Mouse (Mus musculus): ENCODE data around the gene Dennd5b. TPM values are rescaled to one million over a fixed set of nuclear protein-coding genes. Genes with fewer than 3 reads are reported as not detected.

Dennd5b gene
- total RNA-seq, 2 experiments from 2014 or later, result 43.9 to 49.9 TPM

GRCm38 (mm10) chr6:149094555-149094954 lies 6.9 kb downstream of the Dennd5b start:
- no peak for DNase-seq (ENCODE audit: low spot score in 2 of 2)
- TF ChIP-seq CTCF (conservative IDR thresholded peaks at IDR 0.05), result no peak
- H3K4me3 ChIP-seq, result no peak overlapping the region
- no peak overlapping the region for H3K27ac ChIP-seq

DNA sequence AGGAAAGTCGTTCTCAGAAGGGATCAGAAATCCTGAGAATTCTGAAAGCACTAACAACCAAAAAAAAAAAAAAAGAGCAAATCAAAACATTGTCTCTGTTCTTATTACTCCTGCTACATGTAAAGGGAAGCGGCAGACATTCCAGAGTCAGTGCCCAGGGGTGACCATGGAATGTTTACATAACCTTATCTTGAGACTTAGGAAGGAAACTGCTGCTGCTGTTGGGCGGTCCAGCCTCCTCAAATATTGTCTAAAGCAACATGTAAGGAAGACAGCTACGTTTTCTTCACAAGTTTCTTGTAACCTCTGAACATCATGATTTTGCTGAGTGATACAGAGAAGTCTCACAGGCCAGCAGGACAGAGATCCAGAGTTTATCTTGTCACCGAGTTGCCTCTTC lies 8.0 kb downstream of the Dennd5b start:
- TF ChIP-seq CTCF (conservative IDR thresholded peaks at IDR 0.05), result no peak
- Histone ChIP-seq H3K27ac (no peak overlapping the region), H3K4me3 (no peak overlapping the region)
- no peak for DNase-seq (ENCODE audit: low spot score in 2 of 2)

GRCm38 (mm10) chr6:149092406-149092805 lies 9.1 kb downstream of the Dennd5b start:
- H3K27ac ChIP-seq, result no peak overlapping the region
- no peak for DNase-seq (ENCODE audit: low spot score in 2 of 2)
- no peak for TF ChIP-seq CTCF (conservative IDR thresholded peaks at IDR 0.05)
- H3K4me3 ChIP-seq, result no peak overlapping the region

DNA sequence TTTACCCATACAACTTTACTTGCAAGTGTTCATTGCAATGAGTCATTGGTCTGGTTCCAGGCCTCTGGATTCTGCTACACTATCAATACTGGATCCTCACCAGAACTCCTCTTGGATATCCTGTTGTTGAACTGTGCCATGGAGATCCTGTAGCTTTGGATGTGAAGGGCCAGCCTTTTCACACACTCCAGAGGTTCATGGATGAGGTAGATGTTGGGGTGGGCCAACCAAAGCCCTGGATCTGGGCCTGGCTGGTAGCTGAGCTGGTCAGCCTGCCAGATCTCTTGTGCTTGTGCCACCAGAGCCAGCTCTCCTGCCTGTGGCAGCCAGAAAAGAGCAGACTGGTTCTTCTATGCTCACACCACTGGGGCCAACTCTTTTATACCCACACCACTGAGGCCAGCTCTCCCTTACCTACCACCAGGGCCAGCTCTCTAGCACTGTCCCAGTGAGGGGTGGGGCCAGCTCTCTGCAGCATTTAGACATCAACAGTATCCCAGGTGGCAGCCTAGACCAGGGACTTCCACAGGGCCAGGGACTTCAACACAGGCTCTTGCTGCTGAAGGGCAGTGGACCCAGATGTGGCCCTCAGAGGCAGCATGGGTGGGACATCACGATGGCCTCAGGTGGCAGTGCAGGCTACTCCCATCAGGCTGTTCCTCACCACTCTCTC lies 24.2 kb downstream of the Dennd5b start:
- TF ChIP-seq CTCF (conservative IDR thresholded peaks at IDR 0.05), result no peak
- DNase-seq (ENCODE audit: low spot score in 2 of 2), result no peak
- H3K27ac ChIP-seq, result no peak overlapping the region
- H3K4me3 ChIP-seq, result no peak overlapping the region

DNA sequence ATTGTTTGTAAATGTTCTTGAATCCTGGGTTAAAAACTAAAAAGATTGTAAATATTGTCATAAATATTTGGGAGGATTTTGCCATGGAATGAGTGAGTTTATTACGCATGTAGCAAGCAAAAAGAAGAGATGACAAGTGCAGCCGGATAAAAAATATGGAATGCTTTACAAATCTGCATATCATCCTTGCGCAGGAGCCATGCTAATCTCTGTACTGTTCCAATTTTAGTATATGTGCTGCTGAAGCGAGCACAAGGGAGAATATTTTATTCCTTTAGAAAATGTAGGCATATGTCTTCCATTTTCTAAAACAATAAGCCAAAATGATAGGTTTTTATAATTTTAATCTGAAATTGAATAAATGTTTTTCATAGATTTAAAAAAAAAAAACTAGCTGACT lies 27.6 kb downstream of the Dennd5b start:
- no peak overlapping the region for H3K4me3 ChIP-seq
- DNase-seq (ENCODE audit: low spot score in 2 of 2), result no peak
- peak overlapping the region; percentile 33 for H3K27ac ChIP-seq
- no peak for TF ChIP-seq CTCF (conservative IDR thresholded peaks at IDR 0.05)

GRCm38 (mm10) chr6:149072873-149073272 lies 28.6 kb downstream of the Dennd5b start:
- DNase-seq (ENCODE audit: low spot score in 2 of 2), result no peak
- Histone ChIP-seq H3K27ac (peak overlapping the region; percentile 33; the same call in 1 of the 2 replicates), H3K4me3 (no peak overlapping the region)
- no peak for TF ChIP-seq CTCF (conservative IDR thresholded peaks at IDR 0.05)

DNA sequence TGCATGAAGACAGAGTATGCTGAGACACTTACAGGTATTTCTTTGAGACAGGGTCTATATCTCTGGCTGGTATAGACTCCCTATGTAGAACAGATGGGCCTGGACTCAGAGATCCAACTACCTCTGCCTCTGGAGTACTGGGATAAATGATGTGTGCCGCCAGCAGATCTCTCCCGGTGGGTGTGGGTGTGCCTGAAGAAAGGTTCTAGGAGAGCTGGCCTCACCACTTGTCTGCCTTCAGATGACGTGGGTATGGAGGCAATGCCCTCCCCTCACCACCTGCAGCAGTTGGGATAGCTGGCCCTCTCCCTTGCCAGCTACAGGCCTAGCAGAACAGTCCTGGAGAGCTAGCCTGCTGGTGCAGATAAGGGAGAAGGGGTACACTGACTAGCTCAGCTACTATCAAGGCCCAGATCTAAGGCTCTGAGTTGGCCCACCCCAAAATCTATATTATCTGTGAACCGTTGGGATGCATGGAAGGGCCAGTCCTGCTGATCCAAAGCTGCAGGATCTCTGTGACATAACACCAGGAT lies 30.8 kb downstream of the Dennd5b start:
- DNase-seq (ENCODE audit: low spot score in 2 of 2), result no peak
- Histone ChIP-seq H3K4me3 (no peak overlapping the region), H3K27ac (no peak overlapping the region)
- no peak for TF ChIP-seq CTCF (conservative IDR thresholded peaks at IDR 0.05)

DNA sequence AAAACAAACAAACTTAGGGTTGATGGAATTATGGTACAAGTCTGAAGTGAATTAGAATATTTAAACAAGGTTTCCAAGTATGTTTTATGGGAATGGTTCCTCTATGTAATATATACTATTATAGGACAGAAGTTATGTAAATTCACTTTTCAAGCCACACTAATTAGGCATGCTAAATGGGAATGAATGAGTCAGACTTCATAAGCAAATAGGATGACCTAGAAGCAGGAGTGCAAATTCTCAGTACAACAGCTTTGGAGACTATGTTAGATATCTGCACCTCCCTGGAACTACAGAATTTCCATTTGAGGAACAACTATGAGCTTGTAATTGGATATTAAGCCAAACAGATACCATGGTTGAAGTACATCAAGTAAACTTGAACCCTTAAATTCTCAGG lies 38.1 kb downstream of the Dennd5b start:
- H3K27ac ChIP-seq, result no peak overlapping the region
- no peak for DNase-seq (ENCODE audit: low spot score in 2 of 2)
- no peak overlapping the region for H3K4me3 ChIP-seq
- TF ChIP-seq CTCF (conservative IDR thresholded peaks at IDR 0.05), result no peak

DNA sequence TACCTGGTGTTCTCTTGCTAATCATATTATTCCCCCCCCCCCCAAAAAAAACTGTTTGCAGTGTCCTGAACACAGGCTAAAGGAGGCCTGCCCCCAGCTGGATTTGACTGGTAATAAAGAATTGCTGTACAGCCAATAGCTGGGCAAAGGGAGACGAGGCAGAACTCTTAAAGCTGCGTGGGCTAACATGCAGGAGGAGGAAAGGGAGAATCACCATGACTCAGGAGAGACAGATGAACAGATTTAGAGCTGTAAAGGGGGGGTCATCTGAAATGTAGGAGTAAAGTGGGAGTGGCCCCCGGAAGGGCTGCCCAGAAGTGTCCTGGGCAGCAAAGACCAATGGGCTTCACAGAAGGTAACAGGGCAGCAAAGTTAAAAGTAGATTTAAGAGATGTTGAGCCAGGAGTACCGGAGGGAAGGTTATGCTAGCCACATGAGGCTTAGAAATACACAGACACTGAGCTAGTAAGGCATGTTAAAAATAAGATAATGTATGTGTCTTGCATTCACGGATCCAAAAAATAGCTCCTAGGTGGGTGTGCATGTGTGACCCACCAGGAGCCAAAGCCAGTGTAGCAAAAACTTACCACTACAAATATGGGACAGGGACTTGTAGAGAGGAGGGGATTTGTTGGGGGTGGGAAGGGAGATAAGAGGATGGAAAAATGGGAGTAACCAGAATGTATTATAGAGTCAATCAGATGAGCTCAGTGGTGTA lies 40.7 kb downstream of the Dennd5b start:
- peak in 1 of 2 experiments; percentile 18 for DNase-seq (ENCODE audit: low spot score in 2 of 2)

DNA sequence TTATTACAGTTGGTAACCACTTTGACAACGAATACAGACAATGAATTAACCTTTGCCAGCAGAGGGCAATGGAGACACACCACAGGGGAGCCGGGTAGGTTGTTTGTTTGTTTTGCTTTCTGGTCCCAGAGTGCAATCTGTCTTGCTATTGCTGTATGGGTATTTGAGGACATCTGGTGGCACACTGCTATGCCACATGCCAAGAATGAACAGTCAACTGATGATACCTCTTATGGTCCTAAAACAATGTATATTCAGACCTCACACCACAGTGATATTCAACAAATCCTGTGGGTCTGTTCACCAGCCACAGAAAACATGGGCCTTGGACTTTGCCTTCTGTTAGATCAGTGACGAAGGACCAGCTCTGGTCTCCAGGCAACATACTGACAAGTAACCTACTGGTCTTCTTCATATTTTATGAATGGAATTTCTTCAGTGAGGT lies 43.5 kb downstream of the Dennd5b start:
- DNase-seq (ENCODE audit: low spot score in 2 of 2), result peak; percentile 24 to 33
- peak; percentile 81 for TF ChIP-seq CTCF (conservative IDR thresholded peaks at IDR 0.05)
- Histone ChIP-seq H3K4me3 (no peak overlapping the region), H3K27ac (peak overlapping the region; percentile 2; the same call in 1 of the 2 replicates)

More for the DNA sequence above, 40.7 kb downstream of the Dennd5b start:
- no peak overlapping the region for H3K4me3 ChIP-seq
- peak overlapping the region; percentile 43; the same call in 1 of the 2 replicates for H3K27ac ChIP-seq
- TF ChIP-seq CTCF (conservative IDR thresholded peaks at IDR 0.05), result no peak

- no peak overlapping the region for H3K27ac ChIP-seq
- no peak for TF ChIP-seq CTCF (conservative IDR thresholded peaks at IDR 0.05)
- no peak for DNase-seq (ENCODE audit: low spot score in 2 of 2)
- no peak overlapping the region for H3K4me3 ChIP-seq
Measured at GRCm38 (mm10) chr6:149054780-149055179, 46.7 kb downstream of the Dennd5b start.

- Histone ChIP-seq H3K27ac (no peak overlapping the region), H3K4me3 (no peak overlapping the region)
- DNase-seq (ENCODE audit: low spot score in 2 of 2), result no peak
- TF ChIP-seq CTCF (conservative IDR thresholded peaks at IDR 0.05), result no peak
Measured at GRCm38 (mm10) chr6:149050978-149051723, 50.3 kb downstream of the Dennd5b start.

GRCm38 (mm10) chr6:149040099-149040498 lies 61.4 kb downstream of the Dennd5b start:
- no peak overlapping the region for H3K27ac ChIP-seq
- DNase-seq (ENCODE audit: low spot score in 2 of 2), result no peak
- H3K4me3 ChIP-seq, result no peak overlapping the region
- TF ChIP-seq CTCF (conservative IDR thresholded peaks at IDR 0.05), result no peak

Measured in layer of hippocampus, adult 2 months (tissue).